Mouse (Mus musculus): ENCODE measurements at regions not wholly inside any gene's neighbourhood (a gene's known extent, or its start where the extent isn't known, plus 50 kb on each side); places are given as distances from the start of the nearest gene placed in this dataset.

DNA sequence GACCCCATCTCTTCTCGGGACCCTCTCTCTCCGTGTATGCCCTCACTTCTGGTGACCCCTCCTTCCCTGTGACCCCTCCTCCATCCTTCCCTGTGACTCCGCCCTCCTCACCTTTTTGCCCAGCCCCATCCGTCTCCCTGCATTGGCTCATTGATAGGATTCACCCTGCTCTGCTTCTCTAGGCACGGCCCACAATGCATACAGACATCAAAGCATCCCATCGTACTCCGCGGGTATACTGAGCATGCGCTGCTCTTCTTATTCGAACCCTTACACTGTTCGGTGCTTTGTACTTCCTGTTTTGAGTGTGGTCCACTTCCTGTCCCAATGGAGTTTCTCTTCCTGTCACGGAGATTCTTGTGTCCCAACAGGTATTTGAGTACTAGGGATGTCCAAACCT, 504.8 kb downstream of the Tbc1d22a start:
- DNase-seq (ENCODE audit: extremely low read depth, insufficient read length, low spot score), result no peak

DNA sequence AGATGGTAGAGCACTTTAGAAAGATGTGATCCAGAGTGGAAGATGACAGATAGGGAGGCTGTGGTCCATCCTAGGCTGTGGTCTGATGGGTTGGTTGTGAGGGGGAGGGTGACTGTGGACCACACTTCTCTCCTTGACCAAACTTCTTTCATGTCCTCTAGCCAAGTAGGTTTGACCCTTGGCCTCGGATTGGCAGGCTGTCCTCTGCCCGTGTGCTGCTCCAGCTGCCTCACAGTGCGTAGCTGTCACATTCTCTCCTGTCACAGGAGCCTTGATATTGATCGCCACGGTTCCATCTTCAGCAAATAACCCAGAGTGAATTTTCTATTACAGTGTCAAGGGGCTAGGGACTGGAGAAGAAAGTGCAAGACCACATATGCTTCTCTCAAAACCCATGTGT, 506.9 kb downstream of the Tbc1d22a start:
- no peak for DNase-seq (ENCODE audit: extremely low read depth, insufficient read length, low spot score)

DNA sequence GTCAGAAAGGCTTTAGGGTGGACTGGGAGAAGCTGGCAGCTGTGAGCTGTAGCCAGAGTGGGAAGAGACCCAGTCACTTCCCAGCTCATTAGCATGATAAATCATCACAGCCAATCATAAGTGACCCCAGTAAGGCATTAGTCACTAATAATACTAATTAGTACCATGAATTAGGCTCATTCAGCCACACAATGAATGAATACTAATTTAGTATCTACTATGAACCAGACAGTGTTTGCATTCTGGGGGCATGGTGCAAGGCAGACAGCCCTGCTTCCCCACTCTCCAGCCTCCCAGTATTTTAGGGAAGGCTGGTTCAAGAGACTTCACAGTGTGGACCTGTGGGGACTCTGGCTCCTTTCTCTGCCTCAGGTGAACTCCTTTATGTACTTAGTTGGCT, 523.7 kb downstream of the Tbc1d22a start:
- DNase-seq (ENCODE audit: extremely low read depth, insufficient read length, low spot score), result no peak

DNA sequence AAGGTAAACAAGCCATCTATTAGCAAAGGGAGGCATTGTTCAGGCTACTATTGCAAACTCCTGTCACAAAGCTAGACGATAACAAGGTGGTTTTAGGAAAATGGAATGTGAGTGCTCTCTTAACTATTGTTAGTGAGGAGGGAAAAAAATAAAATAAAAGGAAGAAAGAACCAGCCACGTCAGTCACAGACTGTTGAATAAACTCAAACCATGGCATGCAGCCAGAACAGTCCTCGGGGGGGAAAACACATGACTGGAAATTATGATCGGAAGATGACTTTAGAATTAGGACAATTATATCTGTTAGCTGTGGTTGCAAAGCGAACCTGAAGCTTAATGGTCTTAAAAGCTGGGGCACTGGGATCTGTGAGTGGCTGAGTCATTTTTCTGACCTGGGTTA, 524.1 kb downstream of the Tbc1d22a start:
- DNase-seq (ENCODE audit: extremely low read depth, insufficient read length, low spot score), result no peak

DNA sequence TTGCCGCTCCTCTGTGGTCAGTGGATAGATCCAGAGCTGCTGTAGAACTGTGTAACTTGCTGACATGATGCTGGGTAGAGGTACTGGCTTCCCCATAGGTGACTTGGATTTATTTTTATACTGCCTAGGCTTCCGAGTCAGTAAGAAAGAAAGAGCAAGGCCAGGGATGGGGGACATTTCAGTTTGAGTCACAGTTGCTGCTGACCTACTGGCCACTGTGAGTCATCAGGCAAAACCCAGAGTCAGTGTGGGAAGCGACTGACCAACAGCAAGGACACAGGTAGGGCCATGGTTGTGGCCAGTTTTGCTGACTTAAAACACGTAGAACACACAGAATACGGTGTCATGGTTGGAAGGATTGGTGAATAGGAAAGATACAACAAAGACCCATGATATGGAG, 524.5 kb downstream of the Tbc1d22a start:
- no peak for DNase-seq (ENCODE audit: extremely low read depth, insufficient read length, low spot score)

DNA sequence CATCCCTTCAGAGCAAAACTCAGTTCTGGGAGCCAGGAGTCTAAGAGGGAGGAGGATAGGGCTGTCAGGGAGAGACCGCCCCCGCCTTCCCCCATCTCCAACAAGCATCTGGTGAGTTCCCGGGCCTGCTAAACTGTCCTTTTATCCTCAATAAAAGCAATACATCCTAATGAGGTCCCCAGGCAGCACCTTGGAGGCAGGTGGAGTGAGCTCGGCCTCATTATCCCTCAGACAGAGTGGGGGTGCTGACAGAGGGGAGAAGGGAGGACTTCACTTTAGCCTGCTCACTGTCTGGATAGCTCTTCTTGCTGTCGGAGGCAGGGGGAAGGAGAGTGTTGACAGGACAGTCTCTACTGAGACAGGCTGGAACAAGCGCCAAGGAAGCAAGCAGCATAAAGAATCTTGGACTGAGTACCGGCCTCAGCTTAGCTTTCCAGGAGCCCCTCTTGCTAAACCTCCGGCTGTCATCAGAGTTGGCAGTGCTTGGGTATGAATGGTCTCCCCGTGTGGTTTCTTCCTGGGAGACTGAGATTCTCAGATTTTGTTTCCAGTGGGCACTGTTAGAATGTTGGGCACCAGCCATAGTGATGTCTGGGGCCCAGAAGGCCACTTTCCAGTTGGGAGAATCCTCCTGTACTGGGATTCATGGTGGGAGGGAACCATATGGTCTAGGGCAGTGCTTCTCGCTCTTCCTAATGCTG, 537.3 kb downstream of the Tbc1d22a start:
- DNase-seq (ENCODE audit: extremely low read depth, insufficient read length, low spot score), result no peak

DNA sequence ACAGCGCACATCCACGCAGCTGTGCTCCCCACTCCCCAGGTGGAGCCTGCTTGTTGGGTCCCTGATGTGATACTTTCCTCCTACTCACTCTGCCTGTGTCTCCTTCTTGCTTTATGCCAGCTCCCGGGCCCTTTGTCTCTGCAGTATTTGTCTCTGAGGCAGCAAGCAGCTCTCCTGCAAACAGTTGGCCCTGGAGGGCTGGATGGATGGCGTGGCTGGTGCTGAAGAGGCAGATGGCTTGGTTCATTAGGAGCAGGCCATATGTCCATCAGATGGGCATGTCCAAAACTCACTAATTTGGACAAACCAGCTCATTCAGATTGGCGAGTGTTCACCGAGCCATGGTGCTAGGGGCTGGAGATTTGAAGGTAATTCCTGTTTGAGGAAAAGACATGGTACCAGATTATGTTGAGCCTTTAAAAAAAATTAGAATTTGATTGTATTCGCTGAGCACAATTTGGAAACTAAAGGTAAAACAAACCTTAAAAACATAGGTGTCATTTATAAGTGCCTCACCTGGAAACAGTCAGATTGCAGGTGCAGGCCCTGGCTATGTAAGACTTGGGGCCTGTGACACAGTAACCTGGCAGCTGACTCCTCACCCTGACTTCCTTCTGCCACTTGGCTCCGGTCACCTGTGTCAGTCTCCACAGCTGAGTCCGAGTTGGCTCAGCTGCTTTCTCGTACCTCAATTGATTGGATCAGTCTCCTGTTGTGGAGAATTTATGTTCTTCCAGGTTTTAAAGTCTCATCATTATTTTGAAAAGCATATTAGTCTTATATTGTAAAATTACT, 549.5 kb downstream of the Tbc1d22a start:
- no peak for DNase-seq (ENCODE audit: extremely low read depth, insufficient read length, low spot score)

DNA sequence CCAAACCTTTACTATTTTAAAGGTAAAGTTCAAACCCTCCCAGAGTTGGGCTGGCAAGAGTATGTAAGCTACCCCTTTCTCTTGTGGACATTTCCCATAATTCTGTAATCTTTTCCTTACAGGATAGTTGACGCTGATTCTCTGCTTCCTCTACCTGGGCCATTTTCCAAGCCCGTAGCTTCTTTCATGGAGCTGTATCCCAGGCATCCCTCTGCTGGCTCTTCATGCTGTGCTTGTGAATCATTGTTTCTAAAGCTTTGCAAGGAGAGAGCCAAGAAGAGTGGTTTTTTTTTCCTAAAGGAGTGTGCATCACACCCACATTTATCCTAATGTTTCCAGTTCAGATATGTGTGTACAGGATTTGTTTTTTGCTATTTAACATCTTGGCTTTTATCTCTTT, 553.4 kb downstream of the Tbc1d22a start:
- DNase-seq (ENCODE audit: extremely low read depth, insufficient read length, low spot score), result no peak

DNA sequence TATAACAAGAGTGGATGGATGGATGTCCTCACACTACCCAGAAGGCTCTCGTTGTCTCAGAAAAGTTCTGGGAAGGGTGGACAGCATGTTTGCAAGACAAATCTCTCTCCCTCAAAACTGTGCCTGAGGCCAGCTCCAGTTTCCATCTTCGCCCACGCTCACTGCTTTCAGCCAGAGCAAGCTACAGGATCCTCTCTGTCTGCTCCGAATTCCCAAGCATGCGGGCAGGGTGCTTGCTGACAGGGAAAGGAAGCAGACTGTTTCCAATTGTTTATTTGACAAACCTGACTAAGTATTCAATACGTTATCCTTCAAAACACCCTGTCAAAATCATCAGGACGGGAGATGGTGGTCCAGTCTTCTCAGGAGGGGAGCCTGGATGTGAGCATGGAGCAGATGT, 558.8 kb downstream of the Tbc1d22a start:
- no peak for DNase-seq (ENCODE audit: extremely low read depth, insufficient read length, low spot score)

DNA sequence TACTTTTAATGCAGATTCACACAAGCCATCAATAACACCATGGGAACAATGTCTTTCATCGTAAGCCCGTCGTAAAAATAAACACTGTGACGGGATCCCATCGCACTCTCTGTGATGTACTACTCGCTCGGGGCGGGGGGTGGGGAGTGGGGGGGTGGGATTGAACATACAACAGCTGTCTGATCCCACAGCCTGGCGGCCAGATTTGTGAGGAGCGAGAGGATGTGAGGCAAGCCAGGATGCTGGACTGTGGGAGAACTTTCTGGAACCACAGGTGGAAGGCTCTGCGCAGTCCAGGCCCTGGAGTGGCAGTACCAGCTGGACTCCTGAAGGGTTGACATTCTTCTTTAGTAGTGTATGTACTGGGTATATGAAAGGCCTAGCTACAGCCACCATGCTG, 563.7 kb downstream of the Tbc1d22a start:
- DNase-seq (ENCODE audit: extremely low read depth, insufficient read length, low spot score), result no peak

DNA sequence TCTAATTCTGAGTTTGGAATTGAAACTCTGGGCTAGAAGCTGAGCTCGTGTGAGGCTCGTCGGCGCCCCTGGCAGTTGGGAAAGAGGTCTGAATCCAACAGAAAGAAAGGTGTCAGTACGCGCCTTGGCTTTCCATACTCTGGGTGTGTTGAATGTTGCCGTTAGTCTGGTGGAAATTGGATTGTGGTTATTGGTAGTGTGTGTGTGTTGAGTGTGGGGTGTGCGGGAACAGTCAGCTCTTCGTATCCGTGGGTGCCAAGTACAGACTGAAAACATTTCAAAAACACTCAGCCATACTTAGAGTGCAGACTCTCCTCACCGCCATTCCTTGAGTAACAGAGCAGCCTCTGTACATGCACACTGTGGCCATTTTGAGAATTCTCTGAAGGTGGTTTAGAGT, 566.9 kb downstream of the Tbc1d22a start:
- DNase-seq (ENCODE audit: extremely low read depth, insufficient read length, low spot score), result no peak

DNA sequence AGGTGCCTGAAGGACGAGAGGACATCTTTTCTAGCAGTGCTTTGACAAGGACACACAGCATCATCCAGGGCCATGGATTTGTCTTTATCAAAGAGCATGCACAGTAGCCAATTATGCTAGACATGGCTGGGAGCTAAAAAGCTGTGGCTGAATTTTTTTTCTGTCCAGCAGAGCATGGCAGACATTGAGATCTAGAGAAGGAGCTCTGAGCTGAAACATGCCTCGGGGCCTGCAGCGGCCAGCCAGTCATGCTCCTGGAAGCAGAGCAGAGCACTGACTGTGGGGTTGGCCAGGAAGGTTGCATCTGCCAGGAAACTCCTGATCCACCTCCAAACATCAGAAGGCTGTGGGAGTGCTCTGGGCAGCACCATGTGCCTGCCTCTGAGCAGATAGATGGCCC, 580.5 kb downstream of the Tbc1d22a start:
- DNase-seq (ENCODE audit: extremely low read depth, insufficient read length, low spot score), result no peak

DNA sequence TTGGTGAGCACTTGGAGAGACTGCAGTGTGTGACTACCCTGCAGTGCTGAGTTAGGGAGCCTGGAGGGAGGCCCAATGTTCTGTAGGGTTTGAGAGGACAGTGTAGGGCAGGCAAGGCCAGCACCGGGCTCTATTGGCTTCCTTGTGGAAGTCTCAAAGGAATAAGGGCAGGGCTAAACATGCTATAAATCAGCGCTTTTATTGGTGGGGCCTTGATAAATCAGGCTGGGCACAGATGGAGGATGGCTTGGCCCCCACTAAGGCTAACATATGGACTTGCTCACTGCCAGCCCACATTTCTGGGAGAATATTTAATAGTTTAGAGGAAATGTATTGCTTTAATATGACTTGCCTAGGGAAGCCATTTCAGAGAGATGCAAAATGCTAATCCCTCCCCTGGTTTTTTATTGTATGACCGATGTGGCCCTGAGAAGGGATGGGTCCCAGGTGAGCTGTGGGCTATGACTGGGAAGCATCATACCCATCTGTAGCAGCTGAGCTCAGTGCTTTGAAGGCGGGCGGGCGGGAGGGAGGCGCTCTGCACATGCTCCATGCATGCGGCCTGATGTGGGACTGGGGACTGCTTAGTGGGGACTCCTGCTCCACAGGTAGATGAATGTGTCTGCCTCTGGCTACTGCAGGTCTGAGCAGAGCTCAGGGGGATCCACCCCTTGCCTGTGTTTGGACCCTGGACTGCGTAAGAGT, 584.4 kb downstream of the Tbc1d22a start:
- DNase-seq (ENCODE audit: extremely low read depth, insufficient read length, low spot score), result no peak

DNA sequence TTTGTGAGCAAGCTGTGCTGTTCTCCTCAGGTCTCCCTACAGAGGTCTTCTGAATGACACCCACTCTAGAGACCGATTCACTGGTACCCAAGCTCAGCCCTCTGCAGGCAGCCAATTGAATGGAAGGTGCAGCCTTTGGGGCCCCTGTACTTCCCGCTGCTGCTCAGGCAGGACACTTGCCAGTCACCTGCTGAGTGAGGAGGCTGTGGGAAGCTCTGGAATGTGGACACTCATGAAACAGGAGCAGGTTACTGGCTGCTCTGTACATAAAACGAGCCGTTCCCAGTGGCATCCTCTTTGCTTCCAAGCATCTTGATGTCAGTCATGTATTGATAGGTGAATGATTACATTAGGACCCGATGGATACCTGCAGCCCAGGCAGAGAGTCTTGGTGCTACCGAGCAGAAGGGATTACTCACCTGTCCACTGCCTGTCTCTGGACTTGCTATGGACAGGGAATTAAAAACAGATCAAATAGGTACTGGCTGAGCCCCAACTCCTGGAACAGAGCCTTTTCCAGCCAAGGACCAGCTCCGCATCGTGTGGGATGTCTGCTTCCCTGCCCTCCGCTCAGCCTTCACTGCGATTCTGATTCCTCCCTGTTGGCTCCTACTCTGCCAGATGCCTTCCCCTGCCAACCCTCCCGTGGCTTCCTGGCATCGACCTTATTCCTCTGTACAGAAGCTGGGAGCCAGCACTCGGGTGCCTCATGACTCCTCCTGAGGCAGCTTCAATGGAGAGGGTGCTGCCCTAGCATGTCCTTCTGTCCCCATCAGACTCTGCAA, 593.2 kb downstream of the Tbc1d22a start:
- DNase-seq (ENCODE audit: extremely low read depth, insufficient read length, low spot score), result no peak

DNA sequence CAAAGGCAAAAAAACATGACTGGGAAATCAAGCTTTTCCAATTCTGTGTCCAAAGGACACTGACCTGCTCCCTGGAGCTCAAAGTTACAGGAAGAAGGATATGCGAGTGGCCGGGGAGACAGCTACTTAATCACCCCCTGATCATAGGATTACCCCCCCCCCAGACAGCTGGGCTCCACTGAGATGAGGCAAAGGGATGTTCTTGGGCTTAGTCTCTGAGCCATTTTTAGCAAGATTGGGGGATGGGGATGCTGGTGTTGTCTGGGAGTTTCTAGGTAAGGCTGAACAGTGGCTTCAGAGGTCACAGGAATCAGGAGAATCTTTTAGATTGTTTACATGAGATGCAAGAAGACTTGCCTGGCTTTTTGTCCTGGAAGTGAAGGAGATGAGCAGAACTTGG, 597.6 kb downstream of the Tbc1d22a start:
- no peak for DNase-seq (ENCODE audit: extremely low read depth, insufficient read length, low spot score)

DNA sequence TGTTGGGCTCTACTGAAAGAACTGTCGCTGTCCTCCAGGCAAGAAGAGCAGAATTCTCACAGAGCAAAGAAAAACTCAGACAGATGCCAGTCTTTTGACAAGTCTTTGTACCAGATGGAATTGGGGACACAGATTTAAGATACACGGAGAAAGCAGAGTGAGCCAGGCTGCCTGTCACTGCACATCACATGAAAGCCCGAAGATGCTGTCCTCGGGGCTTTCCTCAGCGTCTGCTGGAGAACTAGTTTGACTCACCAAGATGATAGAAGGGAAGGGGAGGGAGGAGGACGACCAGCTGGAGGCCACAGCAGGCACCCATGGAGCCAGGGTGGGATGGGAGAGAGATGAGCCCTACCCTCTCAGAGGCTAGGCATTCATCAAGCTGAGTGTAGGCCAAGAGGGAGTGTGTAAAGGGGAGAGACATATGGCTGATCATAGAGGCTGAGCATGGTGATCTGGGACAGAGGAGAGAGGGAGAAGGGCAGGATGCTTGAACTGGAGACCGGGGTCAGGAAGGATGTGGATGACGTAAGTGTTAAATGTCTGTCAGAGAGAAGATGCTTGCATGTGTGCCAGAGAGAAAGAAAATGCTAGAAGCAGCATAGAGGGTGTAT, 600.7 kb downstream of the Tbc1d22a start:
- no peak for DNase-seq (ENCODE audit: extremely low read depth, insufficient read length, low spot score)

DNA sequence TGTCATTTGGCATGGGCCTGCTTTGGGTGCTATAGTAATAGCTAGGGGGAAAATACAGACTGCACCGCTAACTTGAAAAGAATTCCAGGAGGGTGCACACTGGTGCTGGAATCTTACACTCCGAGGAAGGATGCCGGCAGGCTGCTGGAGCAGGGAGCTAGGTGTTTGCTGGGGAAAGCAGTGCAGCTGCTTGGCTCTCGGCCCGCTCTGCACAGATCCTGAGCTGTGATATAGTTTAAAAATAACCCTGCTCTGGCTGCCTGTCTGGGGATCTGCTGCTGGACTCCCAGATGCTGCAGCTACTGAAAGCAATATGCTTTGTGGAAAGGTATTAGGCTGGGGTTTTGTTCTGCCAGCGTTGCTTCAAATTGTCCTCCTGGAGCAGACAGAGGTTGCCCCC, 621.7 kb downstream of the Tbc1d22a start:
- DNase-seq (ENCODE audit: extremely low read depth, insufficient read length, low spot score), result no peak

DNA sequence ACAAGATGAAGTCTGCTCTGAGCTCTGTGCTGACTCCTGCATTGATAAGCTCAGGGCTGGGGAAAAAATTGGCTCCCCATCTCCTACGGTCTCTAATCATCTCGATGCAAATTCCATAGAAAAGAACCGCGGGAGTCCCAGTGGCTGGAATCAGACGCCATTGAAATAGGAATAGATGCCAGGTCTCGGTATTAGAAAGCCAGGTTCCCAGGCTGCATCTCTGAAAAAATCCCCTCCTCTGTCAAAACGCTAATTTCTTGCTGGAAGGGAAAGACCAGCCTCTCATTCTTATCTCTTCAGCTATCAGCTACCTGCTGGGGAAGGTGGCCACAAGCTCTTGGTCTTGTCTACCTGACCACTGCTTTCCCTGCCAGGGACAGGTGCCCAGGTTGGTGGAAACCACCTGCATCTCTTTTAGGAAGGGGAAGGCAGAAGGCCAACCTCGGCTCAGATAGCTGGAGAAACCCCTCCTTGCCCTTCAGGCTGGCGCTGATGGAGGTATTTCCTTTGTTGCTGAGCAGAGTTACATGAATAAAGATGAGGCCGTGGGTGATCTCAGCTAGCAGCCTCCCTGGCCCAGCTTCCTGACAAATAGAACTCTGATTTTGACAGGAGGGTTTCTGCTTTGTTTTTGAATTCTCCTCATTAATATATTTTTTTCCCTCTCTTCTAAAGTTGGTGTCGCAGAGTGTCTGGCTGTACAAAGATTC, 638.1 kb downstream of the Tbc1d22a start:
- DNase-seq (ENCODE audit: extremely low read depth, insufficient read length, low spot score), result no peak

DNA sequence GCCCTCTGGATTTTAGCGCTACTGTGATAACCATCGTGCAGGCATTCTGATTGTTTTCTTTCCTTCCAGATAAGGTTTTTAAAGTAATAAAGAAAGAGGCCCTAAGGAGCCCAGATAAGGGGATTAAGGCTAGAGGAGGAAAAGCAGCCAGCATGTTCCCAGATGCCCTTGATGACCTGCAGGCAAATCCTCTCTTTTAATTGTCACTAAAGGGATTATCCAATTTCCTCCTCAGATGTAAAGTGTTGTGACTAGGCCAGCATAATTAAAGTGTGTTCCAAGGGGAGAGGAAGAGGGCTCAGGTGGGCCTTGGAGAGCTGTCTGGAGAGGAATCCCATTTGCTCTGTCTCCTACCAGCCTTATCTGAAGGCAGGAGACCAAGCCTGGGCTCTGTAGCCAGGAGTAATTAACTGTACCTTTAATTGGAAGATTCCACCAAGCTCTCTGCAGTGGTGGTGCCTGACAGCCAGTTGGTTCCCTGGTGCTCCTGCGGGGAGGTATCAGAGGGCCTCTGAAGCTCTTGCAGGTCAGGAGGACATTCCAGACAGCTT, 644.2 kb downstream of the Tbc1d22a start:
- no peak for DNase-seq (ENCODE audit: extremely low read depth, insufficient read length, low spot score)
